Mouse (Mus musculus) neural tube, embryonic 12.5 days (tissue): ENCODE results near the gene Chn2. TPM values are rescaled to one million over a fixed set of nuclear protein-coding genes. Genes with fewer than 3 reads are reported as not detected.

Source experiments
- ATAC-seq: fragments of 200-750 bp; cut with Nextera tagmentation; 2 replicates; pipeline ENCODE4 v1.8.0; 2017; ENCODE audit warnings: low read depth, mild to moderate bottlenecking, moderate TSS enrichment, moderate library complexity; ENCODE audit not compliant: low FRiP score
- H3K27ac ChIP-seq: fragments of 300-500 bp; sonication (generic); 2 replicates; pipeline ENCODE4 v1.5.1; 2016
- H3K27me3 ChIP-seq: fragments of 300-500 bp; sonication (generic); replicated peaks from 2 replicates; pipeline ENCODE4 v1.6.1; 2016; ENCODE audit warnings: mild to moderate bottlenecking
- H3K36me3 ChIP-seq: fragments of 300-500 bp; sonication (generic); 2 replicates; pipeline ENCODE4 v1.6.1; 2016; ENCODE audit warnings: mild to moderate bottlenecking
- H3K4me1 ChIP-seq: fragments of 300-500 bp; sonication (generic); 2 replicates; pipeline ENCODE4 v1.6.1; 2016
- H3K4me2 ChIP-seq: fragments of 300-500 bp; sonication (generic); replicated peaks from 2 replicates; pipeline ENCODE4 v1.6.1; 2016; ENCODE audit warnings: mild to moderate bottlenecking
- H3K4me3 ChIP-seq: fragments of 300-500 bp; sonication (generic); 2 replicates; pipeline ENCODE4 v1.5.1; 2016
- H3K9ac ChIP-seq: fragments of 300-500 bp; sonication (generic); 2 replicates; pipeline ENCODE4 v1.6.1; 2016; ENCODE audit warnings: mild to moderate bottlenecking
- H3K9me3 ChIP-seq: fragments of 300-500 bp; sonication (generic); 2 replicates; pipeline ENCODE4 v1.6.1; 2016; ENCODE audit warnings: mild to moderate bottlenecking
- WGBS: fragments of 180-500 bp; shearing (Covaris S2); methylation state at CpG from one replicate; pipeline ENCODE4 v1.1.7; 2016; 5-methylcytosine and 5-hydroxymethylcytosine counted together
- polyA plus RNA-seq: library from polyadenylated mRNA; unstranded; fragments of >200 nt; fragmentation: Nextera tagmentation; extraction: Ambion mirVana; gene quantifications from 2 replicates; pipeline ENCODE4 v1.2.1, GENCODE M21; 2016

The Chn2 gene
- polyA plus RNA-seq, 1 experiment from 2014 or later, result 24.3 TPM

- ATAC-seq, result no peak
- 93% methylated on average over 2 of the region's 2 CpGs for WGBS
- no peaks in the 10 kb centered on the region for H3K4me1 ChIP-seq
- no peak overlapping the region for H3K27ac ChIP-seq
- H3K27me3 ChIP-seq, result no peaks in the 10 kb centered on the region
- no peak overlapping the region for H3K4me3 ChIP-seq
- no peak overlapping the region for H3K9ac ChIP-seq
- H3K36me3 ChIP-seq, result no peaks in the 10 kb centered on the region; the same call in 1 of the 2 replicates
- no peak overlapping the region for H3K4me2 ChIP-seq
- H3K9me3 ChIP-seq, result no peaks in the 10 kb centered on the region
Observed at GRCm38 (mm10) chr6:54297231-54297630, 257.9 kb downstream of the Chn2 start.

DNA sequence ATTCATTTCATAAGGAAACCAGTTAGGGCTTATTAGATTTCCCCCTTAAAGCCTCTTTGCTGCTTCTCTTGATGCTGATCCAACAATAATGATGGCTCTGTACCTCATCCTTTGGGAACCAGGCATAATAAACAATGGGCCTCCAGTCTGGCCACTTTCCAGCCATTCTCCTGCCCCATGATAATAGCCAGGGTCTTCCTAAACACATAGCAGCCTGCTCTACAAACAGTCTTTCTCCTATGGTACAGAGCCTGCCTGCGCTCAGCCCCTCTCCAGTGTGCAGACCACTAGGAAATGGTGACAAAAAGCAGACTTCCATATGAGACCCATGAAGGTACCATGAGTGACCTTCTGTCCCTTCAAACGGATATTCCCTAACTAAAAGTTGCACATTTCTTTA lies 260.1 kb downstream of the Chn2 start:
- no peaks in the 10 kb centered on the region for H3K27me3 ChIP-seq
- no peak overlapping the region for H3K4me3 ChIP-seq
- H3K9me3 ChIP-seq, result no peaks in the 10 kb centered on the region
- H3K9ac ChIP-seq, result no peak overlapping the region
- no peaks in the 10 kb centered on the region; the same call in 1 of the 2 replicates for H3K36me3 ChIP-seq
- ATAC-seq, result no peak
- H3K4me2 ChIP-seq, result no peak overlapping the region
- no peak overlapping the region for H3K27ac ChIP-seq
- WGBS, result 87% methylated on average over 2 of the region's 2 CpGs
- no peaks in the 10 kb centered on the region for H3K4me1 ChIP-seq

GRCm38 (mm10) chr6:54305777-54306176 lies 266.4 kb downstream of the Chn2 start:
- no peak overlapping the region for H3K4me3 ChIP-seq
- H3K9me3 ChIP-seq, result no peaks in the 10 kb centered on the region
- H3K27ac ChIP-seq, result no peak overlapping the region
- no peak for ATAC-seq
- H3K4me1 ChIP-seq, result no peaks in the 10 kb centered on the region
- no peak overlapping the region for H3K9ac ChIP-seq
- H3K36me3 ChIP-seq, result no peaks in the 10 kb centered on the region
- no peak overlapping the region for H3K4me2 ChIP-seq
- WGBS, result 94% methylated on average over 1 of the region's 1 CpGs
- H3K27me3 ChIP-seq, result no peaks in the 10 kb centered on the region

GRCm38 (mm10) chr6:54313071-54313470 lies 273.7 kb downstream of the Chn2 start:
- Histone ChIP-seq H3K4me2 (no peak overlapping the region), H3K36me3 (no peaks in the 10 kb centered on the region), H3K27ac (no peak overlapping the region), H3K9ac (no peak overlapping the region), H3K4me1 (no peaks in the 10 kb centered on the region), H3K9me3 (no peaks in the 10 kb centered on the region), H3K4me3 (no peak overlapping the region), H3K27me3 (no peaks in the 10 kb centered on the region)
- no peak for ATAC-seq
- 88% methylated on average over 2 of the region's 2 CpGs for WGBS

GRCm38 (mm10) chr6:54318618-54319017 lies 279.3 kb downstream of the Chn2 start:
- Histone ChIP-seq H3K27me3 (no peaks in the 10 kb centered on the region), H3K36me3 (no peaks in the 10 kb centered on the region), H3K4me1 (no peaks in the 10 kb centered on the region), H3K4me2 (no peak overlapping the region), H3K4me3 (no peak overlapping the region), H3K27ac (no peak overlapping the region), H3K9me3 (no peaks in the 10 kb centered on the region), H3K9ac (no peak overlapping the region)
- whole genome bisulfite sequencing, result 90% methylated on average over 9 of the region's 9 CpGs
- ATAC-seq, result no peak

DNA sequence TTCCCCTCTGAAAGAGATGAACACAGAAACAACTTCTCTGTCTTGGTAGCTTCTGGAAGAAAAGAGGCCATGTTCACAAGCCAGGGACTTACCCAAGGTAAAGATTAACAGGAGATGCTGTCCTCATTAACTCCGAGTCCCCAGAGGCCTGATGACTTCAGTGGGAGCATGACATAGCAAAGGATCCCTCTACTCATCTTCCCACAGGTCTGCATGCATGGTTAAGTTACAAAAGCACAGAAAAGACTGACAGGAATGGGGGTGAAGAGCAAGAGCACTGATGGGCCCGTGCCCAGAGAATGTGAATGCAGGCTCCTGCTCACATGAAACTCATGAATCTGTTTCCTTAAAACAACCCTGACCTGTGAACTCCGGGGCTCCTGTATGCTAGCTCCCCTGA lies 279.8 kb downstream of the Chn2 start:
- no peak overlapping the region for H3K4me2 ChIP-seq
- H3K9ac ChIP-seq, result no peak overlapping the region
- no peaks in the 10 kb centered on the region for H3K36me3 ChIP-seq
- H3K4me1 ChIP-seq, result no peaks in the 10 kb centered on the region
- 71% methylated on average over 3 of the region's 3 CpGs for WGBS
- H3K9me3 ChIP-seq, result no peaks in the 10 kb centered on the region
- H3K4me3 ChIP-seq, result no peak overlapping the region
- H3K27ac ChIP-seq, result no peak overlapping the region
- no peak for ATAC-seq
- 0 out of 2 replicates have a peak, but pooled peaks cover 4% of the 10 kb centered on the region for H3K27me3 ChIP-seq

GRCm38 (mm10) chr6:54320236-54320635 lies 280.9 kb downstream of the Chn2 start:
- Histone ChIP-seq H3K27ac (no peak overlapping the region), H3K4me3 (no peak overlapping the region), H3K9me3 (no peaks in the 10 kb centered on the region), H3K27me3 (peaks cover 11% of the 10 kb centered on the region), H3K4me1 (no peaks in the 10 kb centered on the region), H3K4me2 (no peak overlapping the region), H3K36me3 (no peaks in the 10 kb centered on the region), H3K9ac (no peak overlapping the region)
- ATAC-seq, result no peak
- 87% methylated on average over 1 of the region's 1 CpGs for WGBS

- Histone ChIP-seq H3K27ac (no peak within 1 kb of the TSS), H3K4me3 (peak within 1 kb of the TSS; percentile 46), H3K9ac (peak within 1 kb of the TSS; percentile 47; the same call in 1 of the 2 replicates), H3K4me2 (peak within 1 kb of the TSS; percentile 97), H3K4me1 (peaks cover 16% of the 10 kb centered on the region), H3K9me3 (no peaks in the 10 kb centered on the region), H3K27me3 (peaks cover 49% of the 10 kb centered on the region), H3K36me3 (no peaks in the 10 kb centered on the region)
- ATAC-seq, result no peak
- 60% methylated on average over 3 of the region's 3 CpGs for WGBS
Observed at GRCm38 (mm10) chr6:54325246-54325885, 286.0 kb downstream of the Chn2 start, which contains the start of gene Prr15. Gene Prr15 (plus strand): TSS chr6:54325835.

DNA sequence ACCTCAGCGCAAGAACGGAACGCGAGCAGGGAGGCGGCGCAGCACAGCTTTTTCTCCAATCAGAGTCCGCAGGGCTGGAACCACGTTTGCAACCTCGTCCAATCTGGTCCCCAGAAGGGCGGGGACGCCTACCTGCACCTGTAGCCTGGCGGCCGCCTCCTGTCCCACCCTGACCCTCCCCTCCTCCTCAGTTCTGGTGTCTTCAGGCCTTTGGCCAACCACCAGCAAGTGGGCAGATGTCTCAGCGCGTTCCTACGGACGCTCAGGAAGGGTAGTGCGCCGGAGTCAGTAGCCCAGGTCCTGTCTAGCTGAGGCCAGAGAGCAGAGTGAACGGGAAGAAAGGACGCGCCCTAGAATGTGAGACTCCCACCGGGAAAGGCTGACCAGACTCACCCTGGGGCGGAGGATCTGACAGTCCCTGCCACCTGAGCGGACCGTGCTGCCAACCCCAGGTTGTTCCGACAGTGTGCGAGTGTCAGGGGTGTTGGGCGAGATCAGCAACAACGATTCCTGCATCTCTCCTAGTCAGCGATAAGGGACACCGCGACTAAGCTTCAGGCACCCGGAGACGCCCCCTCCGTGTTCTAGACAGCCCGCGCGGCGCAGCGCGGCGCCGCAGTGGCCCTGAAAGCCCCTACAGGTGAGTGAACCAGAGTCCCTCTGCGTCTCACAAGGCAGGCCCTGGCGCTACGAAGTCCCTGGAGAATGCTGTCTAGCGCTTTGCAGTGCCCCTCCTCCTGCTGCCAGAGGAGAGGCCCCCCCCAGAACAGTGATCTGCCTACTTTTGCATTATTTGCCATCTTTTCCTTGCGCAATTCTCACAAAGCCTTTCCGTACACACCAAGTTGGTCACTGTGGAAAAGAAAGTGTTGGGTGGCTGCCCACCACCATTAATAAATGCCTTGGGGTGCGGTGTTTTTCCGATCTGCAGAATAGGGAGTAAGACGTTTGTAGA lies 287.6 kb downstream of the Chn2 start:
- ATAC-seq, result peak; percentile 78
- under 1% methylated on average over 53 of the region's 53 CpGs for WGBS
- no peaks in the 10 kb centered on the region for H3K9me3 ChIP-seq
- H3K4me1 ChIP-seq, result peaks cover 18% of the 10 kb centered on the region
- H3K27me3 ChIP-seq, result peaks cover 49% of the 10 kb centered on the region
- peak overlapping the region; percentile 47; the same call in 1 of the 2 replicates for H3K9ac ChIP-seq
- no peak overlapping the region for H3K27ac ChIP-seq
- no peaks in the 10 kb centered on the region for H3K36me3 ChIP-seq
- peak overlapping the region; percentile 97 for H3K4me2 ChIP-seq
- H3K4me3 ChIP-seq, result peak overlapping the region; percentile 46

DNA sequence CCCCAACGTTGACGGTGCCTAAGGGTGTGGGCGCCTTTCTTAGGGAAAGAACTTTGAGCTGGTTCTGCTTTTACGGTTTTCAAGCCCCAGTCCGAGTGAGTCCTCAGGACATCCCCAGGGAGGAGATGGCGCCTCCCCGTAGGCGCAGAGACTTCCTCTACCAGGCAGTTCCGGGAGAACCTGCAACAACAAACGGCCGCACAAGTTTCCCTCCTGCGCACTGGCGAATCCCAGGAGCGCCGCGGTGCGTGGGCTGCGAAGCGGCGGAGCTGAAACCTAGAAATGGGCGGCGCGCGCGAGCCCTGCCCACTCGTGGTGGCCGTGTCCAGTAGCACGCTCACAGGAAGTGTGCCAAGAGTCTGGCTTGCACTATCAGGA lies 288.3 kb downstream of the Chn2 start:
- no peak overlapping the region for H3K27ac ChIP-seq
- no peaks in the 10 kb centered on the region for H3K36me3 ChIP-seq
- H3K9me3 ChIP-seq, result no peaks in the 10 kb centered on the region
- peak overlapping the region; percentile 46 for H3K4me3 ChIP-seq
- 1% methylated on average over 28 of the region's 28 CpGs for WGBS
- peak overlapping the region; percentile 97 for H3K4me2 ChIP-seq
- H3K9ac ChIP-seq, result peak overlapping the region; percentile 47; the same call in 1 of the 2 replicates
- H3K27me3 ChIP-seq, result peaks cover 49% of the 10 kb centered on the region
- no peak for ATAC-seq
- peaks cover 24% of the 10 kb centered on the region for H3K4me1 ChIP-seq

- H3K9me3 ChIP-seq, result no peaks in the 10 kb centered on the region
- no peak for ATAC-seq
- no peak overlapping the region for H3K4me3 ChIP-seq
- H3K9ac ChIP-seq, result no peak overlapping the region
- no peak overlapping the region for H3K27ac ChIP-seq
- H3K36me3 ChIP-seq, result no peaks in the 10 kb centered on the region
- peaks cover 24% of the 10 kb centered on the region for H3K4me1 ChIP-seq
- WGBS, result 95% methylated on average over 5 of the region's 5 CpGs
- peaks cover 48% of the 10 kb centered on the region for H3K27me3 ChIP-seq
- no peak overlapping the region for H3K4me2 ChIP-seq
Observed at GRCm38 (mm10) chr6:54328783-54329182, 289.4 kb downstream of the Chn2 start.

DNA sequence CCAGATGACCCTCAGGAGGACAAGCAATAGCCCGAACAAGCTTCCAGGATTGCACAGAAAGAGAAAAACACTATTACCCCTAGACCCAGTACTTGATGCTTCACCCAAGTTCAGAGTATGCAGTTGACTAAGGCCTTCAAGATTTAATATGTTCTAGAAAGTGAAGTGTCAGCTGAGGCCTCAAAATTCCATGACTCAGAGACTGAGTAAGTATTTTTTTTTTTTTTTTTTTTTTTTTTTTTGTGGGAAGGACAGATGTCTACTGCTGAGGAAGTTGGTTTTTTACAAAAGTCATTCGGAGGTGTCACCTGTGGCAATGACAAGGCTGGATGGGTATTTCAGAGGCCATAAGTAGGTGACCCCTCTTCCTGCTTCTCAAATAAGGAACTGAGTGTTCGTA lies 290.2 kb downstream of the Chn2 start:
- WGBS, result 85% methylated on average over 3 of the region's 3 CpGs
- H3K36me3 ChIP-seq, result no peaks in the 10 kb centered on the region
- no peak for ATAC-seq
- H3K9me3 ChIP-seq, result no peaks in the 10 kb centered on the region
- H3K27ac ChIP-seq, result no peak overlapping the region
- peaks cover 24% of the 10 kb centered on the region for H3K4me1 ChIP-seq
- no peak overlapping the region for H3K9ac ChIP-seq
- H3K4me3 ChIP-seq, result no peak overlapping the region
- peaks cover 42% of the 10 kb centered on the region for H3K27me3 ChIP-seq
- no peak overlapping the region for H3K4me2 ChIP-seq
